Mouse (Mus musculus) heart, embryonic 11.5 days (tissue): Measurements from ENCODE around the gene Plxna4. TPM values are rescaled to one million over a fixed set of nuclear protein-coding genes. Genes with fewer than 3 reads are reported as not detected.

Experiments
- ATAC-seq: fragments of 200-750 bp; cut with Nextera tagmentation; replicated peaks from 2 replicates; pipeline ENCODE4 v1.8.0; 2017; ENCODE audit warnings: moderate library complexity; ENCODE audit not compliant: insufficient number of reproducible peaks, low FRiP score, low TSS enrichment
- H3K27ac ChIP-seq: fragments of 300-500 bp; sonication (generic); 2 replicates; pipeline ENCODE4 v1.5.1; 2014; ENCODE audit warnings: mild to moderate bottlenecking, low read depth, low read length
- H3K27me3 ChIP-seq: fragments of 300-500 bp; sonication (generic); 2 replicates; pipeline ENCODE4 v1.6.1; 2014; ENCODE audit warnings: mild to moderate bottlenecking, low read length, mixed read lengths; ENCODE audit not compliant: control insufficient read depth, insufficient read depth
- H3K36me3 ChIP-seq: fragments of 300-500 bp; sonication (generic); 2 replicates; pipeline ENCODE4 v1.6.1; 2014; ENCODE audit warnings: mild to moderate bottlenecking, low read length, moderate library complexity, mixed read lengths; ENCODE audit not compliant: control insufficient read depth, insufficient read depth
- H3K4me1 ChIP-seq: fragments of 300-500 bp; sonication (generic); 2 replicates; pipeline ENCODE4 v1.6.1; 2014; ENCODE audit warnings: low read length; ENCODE audit not compliant: control insufficient read depth, insufficient read depth
- H3K4me2 ChIP-seq: fragments of 300-500 bp; sonication (generic); 2 replicates; pipeline ENCODE4 v1.6.1; 2014; ENCODE audit warnings: mild to moderate bottlenecking, moderate library complexity
- H3K4me3 ChIP-seq: fragments of 300-500 bp; sonication (generic); 2 replicates; pipeline ENCODE4 v1.5.1; 2014; ENCODE audit warnings: low read depth, low read length
- H3K9ac ChIP-seq: fragments of 300-500 bp; sonication (generic); 2 replicates; pipeline ENCODE4 v1.6.1; 2014; ENCODE audit warnings: mild to moderate bottlenecking, low read depth, low read length, moderate library complexity
- H3K9me3 ChIP-seq: fragments of 300-500 bp; sonication (generic); replicated peaks from 2 replicates; pipeline ENCODE4 v1.6.1; 2016; ENCODE audit warnings: low read length; ENCODE audit not compliant: control insufficient read depth
- WGBS: fragments of 180-500 bp; shearing (Covaris S2); extraction: QIAGEN DNeasy Blood & Tissue Kit; methylation state at CpG from one replicate; pipeline ENCODE4 v1.1.7; 2014; ENCODE audit not compliant: insufficient replicate concordance; 5-methylcytosine and 5-hydroxymethylcytosine counted together
- polyA plus RNA-seq: library from polyadenylated mRNA; unstranded; fragments of >200 nt; fragmentation: Nextera tagmentation; extraction: Ambion mirVana; gene quantifications from 2 replicates; pipeline ENCODE4 v1.2.1, GENCODE M21; 2014

Plxna4 gene
- polyA plus RNA-seq, 1 experiment from 2014 or later: 9.1 TPM

DNA sequence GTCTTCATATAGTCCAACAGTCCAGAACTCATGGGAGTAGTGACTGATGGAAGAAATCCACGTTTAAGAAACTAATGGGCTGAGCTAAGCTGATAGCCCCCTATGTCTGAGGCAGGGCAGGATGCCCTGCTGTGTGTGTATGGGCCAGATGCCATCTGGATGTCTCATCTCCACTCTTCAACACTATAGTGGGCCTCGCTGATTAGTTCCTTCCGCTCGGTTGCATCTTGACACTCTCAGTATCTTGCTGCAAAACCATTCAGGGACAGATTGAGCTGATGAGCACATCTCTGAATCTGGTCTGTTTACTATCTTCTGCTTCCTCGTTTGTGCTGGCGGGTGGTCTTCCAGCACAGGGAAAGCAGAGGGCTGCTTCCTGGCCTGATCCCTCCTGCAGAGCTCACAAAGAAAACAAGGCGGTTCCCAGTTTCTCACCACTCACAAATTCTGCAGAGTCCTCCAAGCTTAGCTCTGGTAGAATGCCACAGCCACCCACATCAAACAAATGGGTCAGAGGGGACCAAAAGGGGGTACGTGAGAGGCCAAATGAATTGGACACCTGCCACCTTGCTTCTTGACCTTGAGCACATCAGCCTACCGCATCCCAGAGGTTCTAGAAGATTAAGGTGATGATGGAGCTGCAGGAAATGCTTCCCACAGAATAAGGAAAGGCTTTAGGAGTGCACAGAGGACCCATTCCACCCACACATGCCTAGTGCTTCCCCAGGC, 482.3 kb downstream of the Plxna4 start:
- no peak overlapping the region for H3K9ac ChIP-seq
- ATAC-seq: no peak
- 27% methylated on average over 9 of the region's 9 CpGs for WGBS

More for the DNA sequence above, 482.3 kb downstream of the Plxna4 start:
- H3K4me3 ChIP-seq: no peak overlapping the region
- no peak overlapping the region for H3K4me2 ChIP-seq
- H3K27me3 ChIP-seq: no peaks in the 10 kb centered on the region
- no peaks in the 10 kb centered on the region for H3K4me1 ChIP-seq
- H3K27ac ChIP-seq: no peak overlapping the region
- no peaks in the 10 kb centered on the region for H3K9me3 ChIP-seq
- no peaks in the 10 kb centered on the region for H3K36me3 ChIP-seq
